Mouse (Mus musculus): ENCODE measurements around the gene Upk2. TPM values are rescaled to one million over a fixed set of nuclear protein-coding genes. Genes with fewer than 3 reads are reported as not detected.

The Upk2 gene
- polyA plus RNA-seq, 1 experiment from 2014 or later, result 0.31 TPM

DNA sequence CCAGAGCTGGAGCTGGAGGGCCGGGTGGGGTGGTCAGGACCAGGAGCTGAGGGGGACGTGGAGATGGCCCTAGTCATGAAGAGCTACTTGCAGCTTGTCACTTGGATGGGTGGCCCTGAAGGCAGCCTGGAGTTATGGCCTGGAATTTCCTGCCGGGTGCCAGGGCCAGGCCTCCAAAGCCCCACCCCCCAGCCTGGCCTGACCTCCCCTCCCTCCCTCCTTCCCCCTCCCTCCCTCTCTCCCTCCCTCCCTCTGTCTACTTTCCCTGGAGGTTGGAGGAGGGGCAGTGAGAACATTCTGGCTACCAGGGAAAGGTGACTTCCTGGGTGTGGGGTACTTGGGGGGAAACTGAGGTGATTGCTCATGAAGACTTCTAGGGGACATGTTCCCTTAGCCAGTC lies 31.6 kb upstream of the Upk2 start:
- H3K9me3 ChIP-seq, result no peaks in the 10 kb centered on the region
- no peak for ATAC-seq (ENCODE audit: low FRiP score, low read depth)
- H3K4me3 ChIP-seq, result peak overlapping the region; percentile 98
- WGBS, result 2% methylated on average over 3 of the region's 3 CpGs
- peak overlapping the region; percentile 99 for H3K9ac ChIP-seq
- H3K27ac ChIP-seq, result peak overlapping the region; percentile 86
- H3K36me3 ChIP-seq, result peaks cover 3% of the 10 kb centered on the region
- H3K4me2 ChIP-seq (replicated peaks), result peak overlapping the region; percentile 97
- peaks cover 86% of the 10 kb centered on the region for H3K4me1 ChIP-seq
- no peaks in the 10 kb centered on the region for H3K27me3 ChIP-seq

DNA sequence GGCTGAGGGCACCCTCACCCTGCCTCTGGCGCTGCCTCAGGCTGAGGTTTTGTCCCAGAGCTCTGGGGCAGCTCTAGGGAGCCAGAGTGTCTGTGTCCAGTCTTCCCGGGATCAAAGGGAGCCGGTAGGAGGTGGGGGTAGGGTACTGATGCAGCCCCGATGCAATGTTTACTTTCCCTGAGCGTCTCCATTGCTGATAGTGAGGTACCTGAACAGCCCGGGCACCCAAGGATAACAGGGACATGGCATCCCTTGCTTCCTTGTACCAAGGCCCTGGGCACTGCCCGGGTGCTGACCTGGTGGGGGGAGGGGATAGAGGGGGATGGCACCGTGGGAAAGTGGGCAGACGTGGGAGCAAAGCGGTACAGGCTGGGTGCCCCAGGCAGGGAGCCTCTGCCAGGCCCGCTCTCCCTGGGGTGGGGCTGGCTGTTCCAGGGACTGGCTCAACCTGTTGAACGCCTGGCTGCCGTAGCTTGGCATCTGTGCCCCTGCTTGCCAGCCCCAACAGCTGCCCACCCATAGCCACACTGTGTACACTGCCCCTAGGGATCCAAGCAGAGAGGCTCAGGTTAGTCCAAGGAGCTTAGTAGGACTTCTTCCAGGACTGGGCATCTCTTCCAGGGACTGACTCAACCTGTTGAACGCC lies 30.9 kb upstream of the Upk2 start:
- H3K4me2 ChIP-seq (replicated peaks), result peak overlapping the region; percentile 97
- no peaks in the 10 kb centered on the region for H3K9me3 ChIP-seq
- H3K9ac ChIP-seq, result peak overlapping the region; percentile 99
- H3K27me3 ChIP-seq, result no peaks in the 10 kb centered on the region
- H3K4me3 ChIP-seq, result peak overlapping the region; percentile 98
- peak overlapping the region; percentile 86; the same call in 1 of the 2 replicates for H3K27ac ChIP-seq
- peaks cover 2% of the 10 kb centered on the region; the same call in 1 of the 2 replicates for H3K36me3 ChIP-seq
- WGBS, result 15% methylated on average over 14 of the region's 14 CpGs
- ATAC-seq (ENCODE audit: low FRiP score, low read depth), result no peak
- peaks cover 80% of the 10 kb centered on the region for H3K4me1 ChIP-seq

- Histone ChIP-seq H3K4me3 (peak overlapping the region; percentile 98), H3K4me2 (replicated peaks) (peak overlapping the region; percentile 97), H3K9me3 (no peaks in the 10 kb centered on the region), H3K9ac (peak overlapping the region; percentile 99), H3K27ac (peak overlapping the region; percentile 98), H3K4me1 (peaks cover 80% of the 10 kb centered on the region), H3K27me3 (no peaks in the 10 kb centered on the region), H3K36me3 (peaks cover 2% of the 10 kb centered on the region; the same call in 1 of the 2 replicates)
- no peak for ATAC-seq (ENCODE audit: low FRiP score, low read depth)
- 17% methylated on average over 6 of the region's 6 CpGs for whole genome bisulfite sequencing
These were observed 30.3 kb upstream of the Upk2 start for GRCm38 (mm10) chr9:44485105-44485515.

GRCm38 (mm10) chr9:44484311-44485104 lies 29.7 kb upstream of the Upk2 start:
- Histone ChIP-seq H3K36me3 (peaks cover 2% of the 10 kb centered on the region; the same call in 1 of the 2 replicates), H3K4me1 (peaks cover 74% of the 10 kb centered on the region), H3K9ac (peak overlapping the region; percentile 99), H3K9me3 (no peaks in the 10 kb centered on the region), H3K4me3 (peak overlapping the region; percentile 98), H3K27me3 (no peaks in the 10 kb centered on the region), H3K4me2 (replicated peaks) (peak overlapping the region; percentile 97), H3K27ac (peak overlapping the region; percentile 98)
- ATAC-seq (ENCODE audit: low FRiP score, low read depth), result no peak
- WGBS, result 15% methylated on average over 7 of the region's 7 CpGs

- peak overlapping the region; percentile 98 for H3K4me3 ChIP-seq
- H3K9me3 ChIP-seq, result no peaks in the 10 kb centered on the region
- ATAC-seq (ENCODE audit: low FRiP score, low read depth), result 0 out of 2 replicates have a peak, but pooled peaks have one; percentile 16
- peak overlapping the region; percentile 98 for H3K27ac ChIP-seq
- WGBS, result 1% methylated on average over 12 of the region's 12 CpGs
- H3K27me3 ChIP-seq, result no peaks in the 10 kb centered on the region
- H3K4me1 ChIP-seq, result peaks cover 65% of the 10 kb centered on the region
- H3K9ac ChIP-seq, result peak overlapping the region; percentile 99
- H3K36me3 ChIP-seq, result peaks cover 2% of the 10 kb centered on the region; the same call in 1 of the 2 replicates
- H3K4me2 ChIP-seq (replicated peaks), result peak overlapping the region; percentile 97
These were observed 28.8 kb upstream of the Upk2 start for GRCm38 (mm10) chr9:44483510-44484044.

GRCm38 (mm10) chr9:44483041-44483509 lies 28.3 kb upstream of the Upk2 start:
- Histone ChIP-seq H3K9ac (peak overlapping the region; percentile 99), H3K9me3 (no peaks in the 10 kb centered on the region), H3K36me3 (peaks cover 2% of the 10 kb centered on the region; the same call in 1 of the 2 replicates), H3K27ac (peak overlapping the region; percentile 98), H3K4me1 (peaks cover 60% of the 10 kb centered on the region), H3K4me2 (replicated peaks) (peak overlapping the region; percentile 97), H3K27me3 (no peaks in the 10 kb centered on the region), H3K4me3 (peak overlapping the region; percentile 98)
- WGBS, result under 1% methylated on average over 31 of the region's 39 CpGs
- ATAC-seq (ENCODE audit: low FRiP score, low read depth), result no peak

DNA sequence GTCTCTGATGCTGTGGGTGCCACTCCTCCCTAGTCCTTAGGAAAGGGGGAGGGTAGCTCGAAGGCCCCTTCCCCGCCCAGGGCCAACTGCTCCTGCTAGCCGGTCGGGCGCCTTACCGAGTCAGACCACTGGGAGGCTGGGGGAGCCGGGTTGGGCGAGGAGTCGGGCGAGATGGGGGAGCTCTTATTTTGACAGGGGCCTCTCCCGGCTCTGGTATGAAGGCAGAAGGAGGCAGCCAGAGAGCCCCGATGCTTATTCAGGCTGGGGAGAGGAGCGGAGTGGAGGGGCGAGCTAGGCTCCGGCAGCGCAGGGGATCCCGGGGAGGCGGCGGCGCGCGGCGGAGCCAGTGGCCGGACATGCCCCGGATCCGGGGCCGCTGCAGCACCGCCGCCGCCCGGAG lies 27.8 kb upstream of the Upk2 start, which contains the start of gene Bcl9l:
Gene Bcl9l (plus strand): TSS at position 274 of the 400 bp plus-strand sequence.
- H3K27ac ChIP-seq, result peak within 1 kb of the TSS; percentile 98
- no peaks in the 10 kb centered on the region for H3K9me3 ChIP-seq
- peak within 1 kb of the TSS; percentile 97 for H3K4me2 ChIP-seq (replicated peaks)
- H3K36me3 ChIP-seq, result peaks cover 2% of the 10 kb centered on the region; the same call in 1 of the 2 replicates
- no peaks in the 10 kb centered on the region for H3K27me3 ChIP-seq
- H3K4me1 ChIP-seq, result peaks cover 60% of the 10 kb centered on the region
- ATAC-seq (ENCODE audit: low FRiP score, low read depth), result peak; percentile 67
- H3K9ac ChIP-seq, result peak within 1 kb of the TSS; percentile 99
- WGBS, result under 1% methylated on average over 24 of the region's 31 CpGs
- H3K4me3 ChIP-seq, result peak within 1 kb of the TSS; percentile 98

DNA sequence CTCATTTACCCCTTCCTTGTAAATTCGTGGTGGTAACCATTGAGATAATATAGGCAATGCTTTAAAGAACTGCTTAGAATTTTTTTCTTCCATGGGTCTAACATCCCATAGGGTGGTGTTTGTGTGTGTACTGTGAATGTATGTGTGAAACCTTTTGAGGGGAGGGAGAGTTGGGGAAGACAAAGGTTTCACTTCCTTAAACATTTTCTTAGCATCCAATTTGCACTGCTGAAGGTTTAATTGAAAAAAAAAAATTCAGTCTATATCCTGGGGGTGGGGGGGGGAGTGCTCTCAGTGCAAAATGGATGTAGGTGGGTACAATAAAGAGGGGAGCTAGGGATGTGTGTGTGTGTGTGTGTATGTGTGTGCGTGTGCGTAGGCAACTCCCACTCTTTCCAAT lies 27.3 kb upstream of the Upk2 start:
- H3K27ac ChIP-seq, result peak overlapping the region; percentile 98
- no peaks in the 10 kb centered on the region for H3K27me3 ChIP-seq
- peaks cover 60% of the 10 kb centered on the region for H3K4me1 ChIP-seq
- H3K4me2 ChIP-seq (replicated peaks), result peak overlapping the region; percentile 97
- no peak for ATAC-seq (ENCODE audit: low FRiP score, low read depth)
- 10% methylated on average over 3 of the region's 3 CpGs for WGBS
- no peaks in the 10 kb centered on the region for H3K9me3 ChIP-seq
- 0 out of 2 replicates have a peak overlapping the region, but pooled peaks have one; percentile 99 for H3K9ac ChIP-seq
- H3K36me3 ChIP-seq, result peaks cover 2% of the 10 kb centered on the region; the same call in 1 of the 2 replicates
- H3K4me3 ChIP-seq, result peak overlapping the region; percentile 98

DNA sequence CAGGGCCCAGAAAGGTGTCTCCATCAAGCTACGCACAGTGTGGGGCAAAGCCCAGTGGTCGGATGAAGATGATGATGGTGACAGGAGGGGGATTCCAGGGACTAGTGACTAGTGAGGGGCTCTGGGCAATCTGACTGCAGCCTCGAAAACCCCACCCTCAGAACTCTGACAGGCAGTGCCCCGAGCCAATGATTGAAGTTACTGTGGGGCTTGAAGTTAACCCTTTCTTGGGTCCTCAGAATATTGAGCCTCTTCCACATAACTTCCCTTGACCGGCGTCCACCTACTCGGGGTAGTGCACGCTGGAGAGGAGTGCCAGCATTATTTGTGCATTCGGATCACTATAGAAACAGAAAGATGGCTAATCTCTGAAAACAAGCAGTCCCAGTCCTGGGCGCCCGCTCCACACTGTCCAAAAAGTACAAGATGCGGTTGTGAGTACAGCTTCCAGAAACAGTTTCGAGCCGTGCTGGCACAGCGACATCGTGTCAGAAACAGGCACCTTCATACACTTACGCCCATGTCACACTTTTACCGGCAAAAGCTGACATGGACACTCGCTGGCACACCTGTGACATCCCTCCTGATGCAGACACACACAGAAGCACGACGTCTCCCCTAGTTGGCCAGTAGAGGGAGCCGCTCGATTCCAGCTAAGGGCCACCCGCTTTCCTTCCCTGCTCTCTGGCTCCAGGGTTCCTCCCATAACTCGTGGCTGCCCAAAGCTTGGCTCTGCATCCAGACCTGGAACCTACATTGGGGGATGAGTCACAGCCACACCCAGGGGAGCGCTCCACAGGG lies 25.1 kb upstream of the Upk2 start:
- peak; percentile 45 for ATAC-seq (ENCODE audit: low FRiP score, low read depth)
- peaks cover 38% of the 10 kb centered on the region for H3K4me1 ChIP-seq
- peak overlapping the region; percentile 100 for H3K27ac ChIP-seq
- peak overlapping the region; percentile 94 for H3K4me2 ChIP-seq (replicated peaks)
- H3K4me3 ChIP-seq, result peak overlapping the region; percentile 86
- H3K36me3 ChIP-seq, result no peaks in the 10 kb centered on the region
- peak overlapping the region; percentile 90 for H3K9ac ChIP-seq
- H3K9me3 ChIP-seq, result no peaks in the 10 kb centered on the region
- H3K27me3 ChIP-seq, result no peaks in the 10 kb centered on the region
- under 1% methylated on average over 26 of the region's 26 CpGs for WGBS

DNA sequence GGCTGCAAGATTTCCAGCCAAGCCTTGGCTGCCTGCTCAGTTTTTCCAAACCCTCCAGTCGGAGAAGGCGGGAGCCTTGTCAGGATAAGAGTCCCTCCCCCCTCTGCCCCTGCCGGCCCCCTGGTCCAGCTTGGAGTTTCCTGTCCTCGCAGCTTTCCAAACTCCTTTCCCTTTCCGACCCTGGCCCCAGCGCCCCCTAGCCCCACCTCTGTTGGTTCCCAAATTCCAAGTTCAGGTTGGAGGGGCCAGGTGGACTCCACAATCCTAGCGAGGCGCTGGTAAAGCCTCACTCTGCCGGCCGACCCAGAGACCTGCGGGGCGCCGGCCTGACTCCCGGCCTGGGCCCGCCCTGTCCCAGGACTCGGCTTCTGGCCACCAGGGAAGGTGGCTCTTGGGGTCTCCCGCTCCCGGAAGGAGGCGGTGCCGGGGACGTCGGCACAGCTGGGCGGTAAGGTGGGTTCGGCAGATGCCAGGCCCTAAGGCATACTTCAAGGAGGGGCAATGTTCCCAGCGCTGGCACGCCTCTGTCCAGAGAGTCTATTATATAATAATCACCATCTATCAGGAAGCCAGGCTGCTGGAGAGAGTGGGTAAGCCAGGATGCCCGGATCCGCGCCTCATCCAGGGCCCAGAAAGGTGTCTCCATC lies 24.3 kb upstream of the Upk2 start:
- peak overlapping the region; percentile 90 for H3K9ac ChIP-seq
- under 1% methylated on average over 29 of the region's 29 CpGs for WGBS

More for the DNA sequence above, 24.3 kb upstream of the Upk2 start:
- Histone ChIP-seq H3K36me3 (no peaks in the 10 kb centered on the region), H3K4me2 (replicated peaks) (peak overlapping the region; percentile 94), H3K4me3 (peak overlapping the region; percentile 86), H3K27ac (peak overlapping the region; percentile 100), H3K4me1 (peaks cover 30% of the 10 kb centered on the region), H3K27me3 (no peaks in the 10 kb centered on the region), H3K9me3 (no peaks in the 10 kb centered on the region)
- peak; percentile 71 for ATAC-seq (ENCODE audit: low FRiP score, low read depth)
